Mouse (Mus musculus) lung, postnatal 0 days (tissue): ENCODE results near the gene Gm45799.

ENCODE experiments used
- CTCF ChIP-seq: IDR thresholded peaks from 2 replicates; pipeline ENCODE4 v1.5.1; 2016; ENCODE audit warnings: antibody characterized with exemption, mild to moderate bottlenecking
- EP300 ChIP-seq: IDR thresholded peaks from 2 replicates; pipeline ENCODE4 v1.6.1; 2016; ENCODE audit warnings: antibody characterized with exemption, mild to moderate bottlenecking, control low read depth

GRCm38 (mm10) chr7:105619701-105620100 lies 20.7 kb upstream of the Gm45799 start:
- TF ChIP-seq CTCF (peak; percentile 36; the same call in 1 of the 2 replicates), EP300 (peak; percentile 89)
